Mouse (Mus musculus) left cerebral cortex, postnatal 36 days (tissue): ENCODE results near the gene Tmem189. TPM values are rescaled to one million over a fixed set of nuclear protein-coding genes. Genes with fewer than 3 reads are reported as not detected.

Source experiments
- DNase-seq, 2 experiments: peaks; one replicate each; pipeline ENCODE4 v3.0.0; 2021 to 2022; ENCODE audit warnings: low spot score in 2 of 2, mixed read lengths in 1 of 2
- intact Hi-C: fragments of 180-260 bp; cut with DNase I; formaldehyde crosslinking; loops from one replicate; pipeline ENCODE4 v1.15.1; 2025
- microRNA-seq: library from miRNA; unstranded; fragments of <30 nt; microRNA quantifications from one replicate; pipeline ENCODE4 v1.2.0, GENCODE M21; 2022
- total RNA-seq, 2 experiments: library from RNA; stranded (reverse); gene quantifications; 2 replicates each; pipeline ENCODE4 v1.2.3; 2021

Tmem189 gene
- total RNA-seq, 2 experiments from 2014 or later, result 45.2 to 48.3 TPM

- intact Hi-C loops, result loop anchor here (1.0 kb wide), 2 partner anchors 68 to 73 kb away; partner anchors contain the start of gene Snai1
- no peak for DNase-seq
Observed at GRCm38 (mm10) chr2:167605817-167606744, 83.5 kb downstream of the Tmem189 start.

- peak; percentile 74 to 86 for DNase-seq
- intact Hi-C loops, result loop anchor here (1.0 kb wide), 2 partner anchors 67 to 72 kb away; partner anchors contain the start of gene Snai1
Observed at GRCm38 (mm10) chr2:167605178-167605794, 84.3 kb downstream of the Tmem189 start.

GRCm38 (mm10) chr2:167602978-167603377 is 86.6 kb downstream of the Tmem189 start:
- no peak for DNase-seq
- intact Hi-C loops, result no loop called here

DNA sequence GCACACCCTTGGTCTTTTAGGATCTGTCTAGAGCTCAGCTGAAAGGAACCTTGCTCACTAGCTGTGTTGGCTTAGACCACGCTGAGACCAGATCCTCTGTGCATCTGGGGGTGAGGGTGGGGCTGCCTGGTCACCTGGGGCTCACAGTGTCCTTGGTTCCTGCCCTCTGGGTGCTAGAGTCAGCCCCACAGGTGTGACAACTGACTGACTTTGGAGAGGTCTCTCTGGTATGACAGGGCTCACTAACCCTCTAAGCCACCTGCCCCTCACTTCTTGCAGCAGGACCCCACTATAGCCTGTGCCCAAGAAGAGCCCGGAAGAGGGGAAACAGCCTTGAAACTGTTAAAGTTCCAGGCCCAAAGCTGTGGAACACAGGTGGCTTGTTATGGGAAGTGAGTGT is 87.3 kb downstream of the Tmem189 start:
- intact Hi-C loops, result no loop called here
- no peak for DNase-seq

DNA sequence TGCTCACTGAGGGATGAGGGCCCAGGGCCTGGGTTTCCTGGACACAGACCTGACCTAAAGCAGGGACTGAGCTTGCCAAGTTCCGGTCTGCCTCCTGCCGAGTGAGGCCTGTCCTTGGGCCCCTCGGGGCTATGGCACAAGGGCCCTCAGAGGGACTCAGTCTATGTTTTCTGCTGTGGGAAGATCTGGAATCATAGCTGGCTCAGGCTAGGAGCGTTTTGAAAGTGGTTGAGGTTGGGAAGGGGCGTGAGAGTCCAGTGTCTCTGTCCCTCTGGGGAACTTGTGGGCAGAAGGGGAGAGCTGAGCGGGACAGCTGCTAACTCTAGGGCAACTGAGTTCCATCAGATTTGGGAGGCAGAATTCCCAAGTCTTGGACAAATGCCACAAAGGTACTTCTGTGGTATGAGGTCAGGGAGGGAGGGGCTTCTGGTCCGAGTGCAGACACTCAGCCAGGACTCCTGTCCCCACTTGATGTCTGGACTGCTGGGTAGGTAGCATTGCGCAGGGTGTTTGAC is 89.1 kb downstream of the Tmem189 start:
- no peak for DNase-seq
- intact Hi-C loops, result no loop called here

DNA sequence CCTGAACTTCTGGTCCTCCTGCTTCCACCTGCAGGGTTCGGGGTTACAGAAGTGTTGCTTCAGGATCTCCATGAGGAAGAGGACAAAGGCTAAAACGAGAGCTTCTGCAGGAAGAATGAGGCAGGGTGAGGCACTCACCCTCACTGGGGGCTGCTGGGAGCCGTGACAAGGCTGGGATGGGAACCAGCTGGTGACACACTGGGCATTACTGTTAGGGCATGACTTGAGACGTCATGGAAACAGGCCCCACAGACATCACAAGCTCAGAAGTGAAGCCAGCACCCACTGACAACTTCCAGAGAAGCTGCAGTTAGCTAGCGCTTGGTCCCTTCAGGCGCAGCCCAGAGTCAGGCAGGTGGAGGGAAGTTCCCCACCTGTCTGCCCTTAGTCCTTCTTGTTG is 89.7 kb downstream of the Tmem189 start:
- intact Hi-C loops, result no loop called here

DNA sequence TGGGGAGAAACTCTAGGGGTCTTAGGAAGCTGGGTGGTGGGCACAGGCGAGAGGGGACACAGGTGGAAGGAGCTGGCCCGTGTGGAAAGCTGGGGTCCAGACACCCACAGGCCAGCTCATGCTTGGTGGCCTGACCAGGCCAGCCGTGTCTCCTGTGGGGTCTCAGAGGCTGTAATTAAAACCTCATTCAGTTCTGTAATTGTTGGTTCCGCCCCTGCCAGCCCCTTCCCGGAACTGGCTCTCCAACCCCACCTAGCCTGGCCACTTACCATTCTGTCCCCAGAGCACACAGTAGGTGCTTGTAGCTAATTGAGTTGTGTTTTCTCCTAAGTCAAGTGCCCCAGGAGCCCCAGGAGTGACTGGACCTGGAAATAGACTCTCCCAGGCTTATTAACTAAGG is 90.4 kb downstream of the Tmem189 start:
- DNase-seq, result no peak
- intact Hi-C loops, result no loop called here

More for the DNA sequence above, 89.7 kb downstream of the Tmem189 start:
- no peak for DNase-seq

DNA sequence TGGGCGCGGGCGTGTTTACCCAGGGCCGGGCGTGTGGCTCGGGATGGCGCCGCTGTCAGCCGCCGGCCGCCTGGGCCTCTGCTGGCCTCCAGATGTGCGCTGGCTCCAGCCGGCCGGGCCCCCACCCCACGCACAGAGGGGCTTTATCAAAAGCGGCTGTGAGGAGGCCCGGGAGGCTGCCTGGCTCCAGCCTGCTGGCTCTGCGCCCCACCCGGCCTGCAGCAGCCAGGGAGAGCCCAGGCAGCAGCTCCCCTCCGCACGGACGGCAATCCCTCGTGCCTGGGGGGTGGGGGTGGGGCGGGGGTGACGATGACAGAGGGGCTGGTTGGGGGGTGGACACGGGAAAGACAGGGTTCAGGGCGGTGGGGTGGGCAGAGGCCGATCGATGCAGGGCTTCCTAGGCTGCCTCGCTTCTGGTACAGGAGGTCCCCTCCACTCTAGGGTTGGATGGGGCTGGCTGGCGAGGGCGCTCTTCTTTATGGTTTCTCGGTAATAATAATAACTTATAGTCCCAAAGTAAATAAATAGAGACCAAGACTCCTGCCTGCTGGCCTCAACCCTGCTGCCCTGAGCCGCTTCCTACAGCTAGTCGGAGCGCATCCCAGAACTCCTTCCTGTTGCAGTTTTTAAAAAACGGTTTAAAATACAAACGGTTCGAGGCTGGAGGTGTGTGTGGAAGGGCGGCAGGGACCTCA is 92.0 kb downstream of the Tmem189 start:
- no peak for DNase-seq
- intact Hi-C loops, result no loop called here

- intact Hi-C loops, result no loop called here
- no peak for DNase-seq
Observed at GRCm38 (mm10) chr2:167596726-167597491, 92.7 kb downstream of the Tmem189 start.

GRCm38 (mm10) chr2:167596262-167596661 is 93.4 kb downstream of the Tmem189 start:
- intact Hi-C loops, result no loop called here
- DNase-seq, result no peak

- intact Hi-C loops, result no loop called here
- no peak for DNase-seq
Observed at GRCm38 (mm10) chr2:167595761-167596171, 93.9 kb downstream of the Tmem189 start.

DNA sequence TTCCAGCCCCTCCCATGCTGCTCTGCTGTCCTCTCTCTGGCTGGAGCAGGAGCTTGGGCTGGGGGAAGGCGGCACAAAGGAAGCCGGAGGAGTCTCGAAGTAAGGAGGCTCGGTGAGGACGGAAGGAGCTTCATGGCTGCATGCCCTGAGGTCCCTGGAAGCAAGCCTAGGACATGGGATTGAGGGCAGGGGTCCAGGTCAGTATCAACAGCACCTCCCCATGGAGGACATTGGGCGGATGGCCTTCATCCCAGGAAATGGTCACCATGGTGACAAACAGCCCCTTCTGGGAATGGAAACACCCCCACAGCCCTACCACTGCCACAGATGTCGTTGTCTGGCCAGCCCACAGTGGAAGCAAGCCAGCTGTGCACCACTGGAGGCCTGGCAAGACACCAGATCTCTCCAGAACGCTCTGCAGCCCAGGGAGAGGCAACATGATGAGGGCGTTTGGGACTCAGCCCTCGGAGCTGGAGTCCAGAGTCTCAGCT is 95.1 kb downstream of the Tmem189 start:
- intact Hi-C loops, result no loop called here
- DNase-seq, result peak; percentile 54 to 68

GRCm38 (mm10) chr2:167593551-167594250 is 95.9 kb downstream of the Tmem189 start:
- DNase-seq, result no peak
- intact Hi-C loops, result no loop called here

Small RNA genes lying within 50 kb of the gene (microRNA-seq; reads per million reads assigned to microRNA genes)
- not detected for gene Gm22355

Other genes with a start within 250 kb of the Tmem189 start
- gene Rnf114, start 197.2 kb downstream of the Tmem189 start, total RNA-seq, result 10 to 100 TPM; 55.1 to 60.7 TPM
- gene Spata2, start 196.9 kb downstream of the Tmem189 start, total RNA-seq, result 10 to 100 TPM; 73.6 to 79.8 TPM
- gene Snai1, start 151.6 kb downstream of the Tmem189 start, total RNA-seq, result under 1 TPM; 0.52 to 0.88 TPM
- 100 to 1,000 TPM; 246 to 259 TPM for gene Ube2v1, start 57.7 kb downstream of the Tmem189 start, total RNA-seq
- gene Gm20431, start 28.3 kb downstream of the Tmem189 start, total RNA-seq, result 10 to 100 TPM; 42.3 to 46.8 TPM
- gene Cebpb, start 907 bp downstream of the Tmem189 start, total RNA-seq, result 10 to 100 TPM; 12.9 to 18.8 TPM
- gene Ptpn1, start 242.2 kb upstream of the Tmem189 start, total RNA-seq, result 10 to 100 TPM; 50.7 to 55.3 TPM